Mouse (Mus musculus) hindbrain, embryonic 14.5 days (tissue): Measurements from ENCODE around the gene Fgb. TPM values are rescaled to one million over a fixed set of nuclear protein-coding genes. Genes with fewer than 3 reads are reported as not detected.

Source experiments
- ATAC-seq: fragments of 200-750 bp; cut with Nextera tagmentation; 2 replicates; pipeline ENCODE4 v1.8.0; 2017; ENCODE audit warnings: moderate number of reproducible peaks, mild to moderate bottlenecking, moderate TSS enrichment, moderate library complexity; ENCODE audit not compliant: low FRiP score
- DNase-seq: peaks from one replicate; pipeline ENCODE4 v3.0.0-alpha.2; 2015; ENCODE audit warnings: low spot score
- H3K27ac ChIP-seq: fragments of 300-500 bp; sonication (generic); 2 replicates; pipeline ENCODE4 v1.5.1; 2014; ENCODE audit warnings: mild to moderate bottlenecking, moderate library complexity
- H3K27me3 ChIP-seq: fragments of 300-500 bp; sonication (generic); 2 replicates; pipeline ENCODE4 v1.6.1; 2014; ENCODE audit warnings: mild to moderate bottlenecking, low read length, mixed read lengths; ENCODE audit not compliant: control insufficient read depth, insufficient read depth
- H3K36me3 ChIP-seq: fragments of 300-500 bp; sonication (generic); replicated peaks from 2 replicates; pipeline ENCODE4 v1.6.1; 2014; ENCODE audit not compliant: control insufficient read depth, insufficient read depth
- H3K4me1 ChIP-seq: fragments of 300-500 bp; sonication (generic); replicated peaks from 2 replicates; pipeline ENCODE4 v1.6.1; 2014; ENCODE audit warnings: antibody characterized with exemption, low read length, mixed read lengths; ENCODE audit not compliant: control insufficient read depth, insufficient read depth
- H3K4me2 ChIP-seq: fragments of 300-500 bp; sonication (generic); replicated peaks from 2 replicates; pipeline ENCODE4 v1.6.1; 2014; ENCODE audit warnings: mild to moderate bottlenecking, moderate library complexity
- H3K4me3 ChIP-seq: fragments of 300-500 bp; sonication (generic); replicated peaks from 2 replicates; pipeline ENCODE4 v1.5.1; 2014; ENCODE audit warnings: mild to moderate bottlenecking, low read length
- H3K9ac ChIP-seq: fragments of 300-500 bp; sonication (generic); 2 replicates; pipeline ENCODE4 v1.6.1; 2014
- H3K9me3 ChIP-seq: fragments of 300-500 bp; sonication (generic); 2 replicates; pipeline ENCODE4 v1.6.1; 2016; ENCODE audit warnings: low read length; ENCODE audit not compliant: control insufficient read depth
- WGBS: fragments of 180-500 bp; shearing (Covaris S2); extraction: QIAGEN DNeasy Blood & Tissue Kit; methylation state at CpG from one replicate; pipeline ENCODE4 v1.1.7; 2014; 5-methylcytosine and 5-hydroxymethylcytosine counted together
- polyA plus RNA-seq: library from polyadenylated mRNA; unstranded; fragments of >200 nt; fragmentation: Nextera tagmentation; extraction: Ambion mirVana; gene quantifications from 2 replicates; pipeline ENCODE4 v1.2.1, GENCODE M21; 2014

The Fgb gene
- polyA plus RNA-seq, 1 experiment from 2014 or later: not detected

DNA sequence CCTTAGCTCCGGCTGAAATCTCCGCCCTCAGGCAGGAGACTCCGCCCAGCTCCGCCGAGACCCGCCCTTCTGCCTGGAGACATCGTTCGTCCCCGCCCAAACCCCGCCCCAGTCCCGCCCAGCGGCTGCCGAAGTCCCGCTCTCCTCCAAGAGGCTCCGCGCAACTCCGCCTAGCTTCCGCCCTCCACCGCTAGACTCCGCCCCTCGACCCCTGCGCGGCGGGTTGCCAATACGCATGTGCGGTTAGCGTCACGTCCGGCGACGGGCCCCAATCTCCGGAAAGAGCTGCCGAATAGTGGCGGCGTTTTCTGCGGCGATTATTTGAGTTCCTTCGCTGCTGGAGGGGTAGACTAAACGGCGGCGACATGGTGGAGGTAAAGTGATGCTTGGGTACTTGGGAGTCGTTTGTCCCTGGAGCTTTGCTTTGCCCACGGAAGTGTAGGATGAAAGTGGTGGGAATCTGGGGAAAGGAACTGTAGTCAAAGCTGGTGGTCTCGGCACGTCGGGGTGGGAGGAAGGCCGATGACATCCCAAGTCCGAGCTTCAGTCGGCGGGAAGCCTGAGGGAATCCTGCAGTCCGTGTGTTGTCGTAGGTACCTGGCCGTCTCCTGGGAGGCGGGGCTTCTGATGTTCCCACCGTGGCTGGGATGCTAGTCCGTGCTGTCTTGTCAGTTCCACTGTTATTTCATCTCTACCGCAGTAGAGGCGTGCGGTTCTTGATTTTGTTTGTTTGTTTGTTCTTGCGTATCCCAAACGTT lies 5.8 kb upstream of the Fgb start, which contains the start of gene Plrg1:
Plrg1 (plus strand) TSS at position 242 of the 758 bp plus-strand sequence.
- Histone ChIP-seq H3K4me3 (peak within 1 kb of the TSS; percentile 76), H3K27ac (peak within 1 kb of the TSS; percentile 79), H3K27me3 (no peaks in the 10 kb centered on the region), H3K36me3 (peaks cover 31% of the 10 kb centered on the region), H3K9ac (peak within 1 kb of the TSS; percentile 79), H3K4me1 (peaks cover 6% of the 10 kb centered on the region), H3K9me3 (no peaks in the 10 kb centered on the region), H3K4me2 (peak within 1 kb of the TSS; percentile 89)
- ATAC-seq: peak; percentile 99
- under 1% methylated on average over 56 of the region's 61 CpGs for WGBS
- peak; percentile 99 for DNase-seq

DNA sequence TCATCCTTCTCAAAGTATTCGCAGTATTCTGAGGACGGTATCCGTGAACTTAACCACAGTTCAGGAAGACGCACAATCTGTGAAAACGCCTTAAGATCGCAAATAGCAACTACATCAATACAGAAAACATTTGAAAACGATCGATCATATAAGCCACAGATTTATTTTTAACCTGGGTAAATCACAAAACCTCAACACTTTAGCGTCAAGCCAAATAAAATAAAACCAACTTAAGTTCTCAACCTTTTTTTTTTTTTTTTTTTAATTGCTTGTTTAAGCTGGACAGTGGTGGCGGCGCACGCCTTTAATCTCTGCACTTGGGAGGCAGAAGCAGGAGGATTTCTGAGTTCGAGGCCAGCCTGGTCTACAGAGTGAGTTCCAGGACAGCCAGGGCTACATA lies 5.1 kb upstream of the Fgb start:
- WGBS: 36% methylated on average over 13 of the region's 13 CpGs

DNA sequence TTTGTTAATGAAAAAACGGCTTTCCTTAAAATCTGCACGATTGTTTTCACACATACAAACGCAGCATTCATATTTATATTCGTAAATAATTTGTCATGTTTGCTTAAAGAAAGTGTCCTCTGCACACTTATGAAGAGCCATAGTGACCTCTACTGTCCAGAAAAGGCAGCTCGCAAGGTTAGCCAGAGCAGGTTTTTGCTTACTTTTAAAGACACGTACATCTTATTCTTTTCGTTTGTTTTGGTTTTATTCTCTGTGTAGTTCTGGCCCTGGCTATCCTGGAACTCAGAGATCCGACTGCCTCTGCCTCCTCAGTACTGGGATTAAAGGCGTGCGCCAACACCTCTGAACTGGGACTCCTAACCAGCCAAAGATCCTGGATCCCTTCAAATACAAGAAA lies 4.1 kb upstream of the Fgb start:
- Histone ChIP-seq H3K4me3 (no peak overlapping the region), H3K27ac (no peak overlapping the region), H3K9me3 (no peaks in the 10 kb centered on the region), H3K9ac (no peak overlapping the region), H3K36me3 (peaks cover 14% of the 10 kb centered on the region), H3K27me3 (no peaks in the 10 kb centered on the region), H3K4me2 (no peak overlapping the region), H3K4me1 (peaks cover 6% of the 10 kb centered on the region)
- DNase-seq (peak; percentile 80), ATAC-seq (no peak)
- WGBS: 36% methylated on average over 10 of the region's 10 CpGs

More for the DNA sequence above, 5.1 kb upstream of the Fgb start:
- Histone ChIP-seq H3K4me1 (peaks cover 6% of the 10 kb centered on the region), H3K4me3 (peak overlapping the region; percentile 76), H3K9ac (no peak overlapping the region), H3K4me2 (peak overlapping the region; percentile 39), H3K36me3 (peaks cover 24% of the 10 kb centered on the region), H3K27me3 (no peaks in the 10 kb centered on the region), H3K27ac (no peak overlapping the region), H3K9me3 (no peaks in the 10 kb centered on the region)
- DNase-seq (no peak), ATAC-seq (no peak)

DNA sequence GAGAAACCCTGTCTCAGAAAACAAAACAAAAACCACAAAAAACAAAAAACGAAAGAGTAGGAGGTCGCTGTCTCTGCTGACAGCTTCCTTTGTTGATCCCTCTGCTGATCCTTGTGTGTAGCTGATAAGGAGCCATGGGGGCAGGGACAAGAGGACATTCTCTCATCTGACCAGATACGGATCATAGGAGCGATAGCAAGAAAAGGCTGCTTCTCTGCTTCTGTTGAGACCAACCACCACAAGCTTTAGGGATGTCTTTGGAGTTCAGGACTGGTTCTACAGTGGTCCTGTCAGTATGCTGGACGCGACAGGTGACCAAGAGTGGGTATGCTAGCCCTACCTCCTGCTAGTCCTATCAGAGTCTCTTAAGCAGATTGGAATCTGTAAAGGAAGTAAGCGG lies 3.5 kb upstream of the Fgb start:
- no peaks in the 10 kb centered on the region for H3K27me3 ChIP-seq
- H3K9me3 ChIP-seq: no peaks in the 10 kb centered on the region
- H3K36me3 ChIP-seq: peaks cover 9% of the 10 kb centered on the region
- no peak overlapping the region for H3K27ac ChIP-seq
- 85% methylated on average over 7 of the region's 7 CpGs for WGBS
- H3K9ac ChIP-seq: no peak overlapping the region
- ATAC-seq (no peak), DNase-seq (no peak)
- no peak overlapping the region for H3K4me3 ChIP-seq
- no peak overlapping the region for H3K4me2 ChIP-seq
- peaks cover 6% of the 10 kb centered on the region for H3K4me1 ChIP-seq

DNA sequence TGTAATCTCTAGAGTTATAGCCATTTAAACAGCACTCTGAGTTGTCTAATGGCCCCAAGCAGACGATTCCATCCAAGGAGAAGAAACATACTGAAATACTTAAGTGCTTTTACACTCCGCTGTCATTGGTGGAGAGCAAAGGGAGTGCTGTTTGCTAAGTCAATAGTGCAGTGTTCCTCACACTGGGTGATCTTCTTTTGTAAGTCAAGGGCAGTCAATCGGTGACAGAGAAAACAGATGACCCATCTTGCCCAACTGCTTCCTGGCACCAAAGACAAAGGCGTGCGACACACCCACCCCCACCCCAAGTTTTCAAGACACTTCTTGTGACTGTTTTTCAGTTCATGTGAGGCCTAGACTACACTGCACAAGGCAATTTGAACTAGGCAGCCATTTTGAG lies 2.4 kb upstream of the Fgb start:
- Histone ChIP-seq H3K4me2 (no peak overlapping the region), H3K4me3 (no peak overlapping the region), H3K27ac (no peak overlapping the region), H3K36me3 (no peaks in the 10 kb centered on the region), H3K9me3 (no peaks in the 10 kb centered on the region), H3K4me1 (peaks cover 6% of the 10 kb centered on the region), H3K27me3 (no peaks in the 10 kb centered on the region), H3K9ac (no peak overlapping the region)
- ATAC-seq (no peak), DNase-seq (no peak)
- 82% methylated on average over 5 of the region's 5 CpGs for WGBS

DNA sequence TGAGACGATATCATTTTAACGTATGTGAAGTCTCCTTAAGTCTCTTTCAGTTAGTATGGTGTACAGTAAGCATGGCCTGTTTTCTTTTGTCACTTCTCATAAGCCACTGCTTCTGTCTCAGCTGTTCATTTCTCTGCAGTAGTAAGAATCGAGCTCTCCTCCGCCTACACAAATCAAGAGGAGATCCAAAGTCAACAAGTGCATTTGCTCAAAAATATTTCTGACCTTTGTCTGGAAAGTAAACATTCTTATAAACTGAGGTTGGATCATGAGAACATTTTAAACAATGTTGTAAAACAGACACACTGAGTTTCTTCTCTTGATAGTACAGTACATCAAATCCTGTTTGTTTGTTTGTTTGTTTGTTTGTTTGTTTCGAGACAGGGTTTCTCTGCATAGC lies 998 bp upstream of the Fgb start:
- 85% methylated on average over 5 of the region's 5 CpGs for WGBS

DNA sequence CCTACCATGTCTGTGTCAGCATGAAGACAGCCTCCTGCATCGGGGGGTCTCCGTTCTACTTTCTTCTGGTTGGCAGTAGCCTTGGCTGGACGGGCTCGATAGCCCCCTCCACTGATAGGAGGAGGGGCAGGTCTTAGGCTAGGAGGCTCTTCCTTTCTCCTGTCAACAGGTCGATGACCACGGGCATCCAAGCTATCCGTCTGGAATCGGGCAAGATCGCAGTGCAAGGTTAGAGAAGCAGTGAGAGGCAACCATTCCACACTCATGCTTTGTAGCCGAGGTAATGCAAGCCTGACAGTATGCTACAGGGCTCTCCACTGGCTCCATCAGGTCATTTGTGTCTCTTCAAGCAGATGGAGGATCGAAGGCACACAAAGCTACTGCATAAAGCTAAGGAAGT lies 3.0 kb downstream of the Fgb start:
- WGBS: 91% methylated on average over 11 of the region's 11 CpGs
- H3K9me3 ChIP-seq: no peaks in the 10 kb centered on the region
- DNase-seq (no peak), ATAC-seq (no peak)
- no peaks in the 10 kb centered on the region for H3K36me3 ChIP-seq
- no peak overlapping the region for H3K27ac ChIP-seq
- H3K9ac ChIP-seq: no peak overlapping the region
- H3K4me1 ChIP-seq: no peaks in the 10 kb centered on the region
- H3K27me3 ChIP-seq: no peaks in the 10 kb centered on the region
- no peak overlapping the region for H3K4me2 ChIP-seq
- H3K4me3 ChIP-seq: no peak overlapping the region

More for the DNA sequence above, 998 bp upstream of the Fgb start:
- no peaks in the 10 kb centered on the region for H3K9me3 ChIP-seq
- H3K9ac ChIP-seq: no peak overlapping the region
- H3K27me3 ChIP-seq: no peaks in the 10 kb centered on the region
- no peaks in the 10 kb centered on the region for H3K4me1 ChIP-seq
- no peak overlapping the region for H3K4me2 ChIP-seq
- ATAC-seq (no peak), DNase-seq (no peak)
- H3K36me3 ChIP-seq: no peaks in the 10 kb centered on the region
- H3K4me3 ChIP-seq: no peak overlapping the region
- H3K27ac ChIP-seq: no peak overlapping the region

DNA sequence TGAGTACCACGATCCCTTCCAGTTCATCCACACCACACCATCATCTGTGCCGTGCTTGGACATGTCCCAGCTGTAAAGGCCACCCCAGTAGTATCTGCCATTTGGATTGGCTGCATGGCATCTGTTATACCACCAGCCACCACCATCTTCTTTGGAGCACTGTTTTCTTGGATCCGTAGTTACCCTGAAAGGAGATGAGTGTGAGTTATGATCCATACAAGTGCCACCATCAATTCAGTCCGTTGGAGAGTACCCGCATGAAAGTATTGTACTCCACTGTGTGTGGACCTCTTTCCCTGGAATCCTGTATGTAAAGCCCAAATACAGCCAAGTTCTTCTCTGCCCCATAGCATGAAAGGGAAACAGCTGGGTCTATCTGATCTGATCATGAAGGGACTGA lies 7.2 kb downstream of the Fgb start:
- 93% methylated on average over 5 of the region's 5 CpGs for WGBS
- Histone ChIP-seq H3K4me3 (no peak overlapping the region), H3K9ac (no peak overlapping the region), H3K4me1 (no peaks in the 10 kb centered on the region), H3K36me3 (no peaks in the 10 kb centered on the region), H3K27me3 (no peaks in the 10 kb centered on the region), H3K4me2 (no peak overlapping the region), H3K9me3 (no peaks in the 10 kb centered on the region), H3K27ac (no peak overlapping the region)
- ATAC-seq: no peak
- DNase-seq: no peak

DNA sequence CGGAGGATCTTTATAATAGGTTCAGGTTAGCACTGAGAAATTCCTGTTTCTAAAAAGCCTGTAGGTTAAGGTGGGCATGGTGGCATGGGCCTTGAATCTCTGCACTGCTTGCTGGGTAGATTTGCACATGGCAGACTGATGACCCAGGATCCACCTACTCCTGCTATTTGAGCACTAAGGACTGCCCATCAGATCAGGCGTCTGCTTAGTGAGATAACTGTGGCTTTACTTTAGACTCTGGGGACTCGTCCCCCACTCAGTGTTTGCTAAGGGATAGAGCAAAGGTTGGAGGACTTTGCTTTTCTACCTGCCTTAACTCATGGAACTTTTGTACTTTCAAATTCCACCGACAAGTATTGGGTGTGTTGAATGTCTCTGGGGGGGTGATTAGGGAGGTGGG lies 10.0 kb downstream of the Fgb start:
- H3K4me3 ChIP-seq: no peak overlapping the region
- ATAC-seq (no peak), DNase-seq (no peak)
- no peaks in the 10 kb centered on the region for H3K27me3 ChIP-seq
- H3K4me1 ChIP-seq: no peaks in the 10 kb centered on the region
- 85% methylated on average over 4 of the region's 4 CpGs for WGBS
- H3K9ac ChIP-seq: no peak overlapping the region
- H3K36me3 ChIP-seq: no peaks in the 10 kb centered on the region
- no peak overlapping the region for H3K4me2 ChIP-seq
- H3K27ac ChIP-seq: no peak overlapping the region
- no peaks in the 10 kb centered on the region for H3K9me3 ChIP-seq

DNA sequence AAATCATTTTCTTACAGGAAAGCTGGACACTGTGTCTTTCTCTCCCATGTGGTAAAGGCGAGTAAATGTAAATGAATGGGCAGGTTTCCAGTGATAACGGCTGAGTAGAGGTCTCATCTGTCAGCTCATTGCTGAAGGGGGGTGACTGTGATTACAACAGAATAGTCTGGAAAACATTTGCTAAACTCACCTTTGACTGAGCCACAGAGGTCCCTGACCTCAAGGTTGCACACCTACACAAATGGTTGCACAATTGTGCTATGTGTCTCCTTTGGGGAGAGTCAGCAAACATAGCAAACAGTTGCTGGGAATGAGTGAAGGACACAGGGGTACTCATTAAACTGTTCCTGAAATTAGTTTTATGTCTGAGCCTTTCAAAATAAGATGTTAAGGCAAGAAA lies 10.8 kb downstream of the Fgb start:
- no peaks in the 10 kb centered on the region for H3K4me1 ChIP-seq
- no peaks in the 10 kb centered on the region for H3K36me3 ChIP-seq
- ATAC-seq: no peak
- no peak overlapping the region for H3K4me2 ChIP-seq
- no peaks in the 10 kb centered on the region for H3K9me3 ChIP-seq
- WGBS: 81% methylated on average over 2 of the region's 2 CpGs
- no peaks in the 10 kb centered on the region for H3K27me3 ChIP-seq
- H3K9ac ChIP-seq: no peak overlapping the region
- no peak for DNase-seq
- no peak overlapping the region for H3K4me3 ChIP-seq
- H3K27ac ChIP-seq: no peak overlapping the region
